Mouse (Mus musculus): ENCODE results near the gene Fkbp14.

Fkbp14 gene

DNA sequence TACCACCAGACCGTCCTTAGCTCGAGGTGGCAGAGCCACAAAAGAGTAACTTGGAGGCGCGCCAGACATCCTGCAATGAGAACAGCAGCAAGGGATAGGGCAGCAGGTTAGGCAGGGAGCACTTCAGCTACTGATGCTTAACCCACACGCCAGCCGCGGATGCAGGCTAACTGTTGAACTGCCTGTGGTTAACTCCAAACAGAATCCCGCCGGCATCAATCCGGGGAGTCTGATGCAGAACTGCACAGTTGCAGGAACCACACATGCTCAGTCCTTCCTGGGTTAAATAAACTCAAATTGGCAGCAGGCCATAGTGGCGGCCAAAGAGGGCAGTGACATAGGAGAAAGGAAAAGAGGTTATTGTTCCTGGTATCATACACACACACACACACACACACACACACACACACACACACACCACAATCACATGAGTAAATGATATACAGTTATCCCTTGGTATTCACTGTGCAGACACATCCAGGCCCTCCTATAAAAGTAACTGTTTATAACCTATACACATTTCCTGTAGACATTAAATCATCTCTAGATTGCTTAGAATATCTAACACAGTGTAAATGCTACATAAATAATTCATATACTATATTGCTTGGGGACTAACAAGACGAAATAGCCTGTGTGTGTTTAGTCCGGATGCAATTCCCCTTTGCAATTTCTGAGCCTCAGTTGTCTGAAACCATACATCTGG lies 48.6 kb downstream of the Fkbp14 start:
- no peak for DNase-seq (ENCODE audit: low spot score in 2 of 2)

GRCm38 (mm10) chr6:54543646-54544045 lies 53.5 kb downstream of the Fkbp14 start:
- no peak for DNase-seq (ENCODE audit: low spot score in 2 of 2)

DNA sequence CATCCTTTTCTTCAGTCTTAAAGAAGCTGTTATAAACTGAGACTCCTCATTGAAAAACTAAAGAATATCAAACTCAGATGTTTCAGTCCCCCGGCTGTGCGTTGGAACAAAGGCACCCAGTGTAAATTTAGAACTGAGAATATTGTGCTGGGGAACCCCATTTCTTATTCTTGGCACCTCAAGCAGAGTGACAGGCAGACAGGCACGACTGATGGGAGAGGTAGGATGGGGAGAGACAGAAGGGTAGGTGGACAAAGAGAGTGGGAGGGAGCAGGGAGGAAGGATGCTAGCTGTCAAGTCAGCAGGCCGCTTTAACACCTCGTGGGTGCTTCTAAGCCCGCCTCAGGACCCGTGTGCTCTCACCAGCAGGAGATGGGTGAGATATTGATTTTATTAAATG lies 54.3 kb downstream of the Fkbp14 start:
- peak in 1 of 2 experiments; percentile 48 for DNase-seq (ENCODE audit: low spot score in 2 of 2)

DNA sequence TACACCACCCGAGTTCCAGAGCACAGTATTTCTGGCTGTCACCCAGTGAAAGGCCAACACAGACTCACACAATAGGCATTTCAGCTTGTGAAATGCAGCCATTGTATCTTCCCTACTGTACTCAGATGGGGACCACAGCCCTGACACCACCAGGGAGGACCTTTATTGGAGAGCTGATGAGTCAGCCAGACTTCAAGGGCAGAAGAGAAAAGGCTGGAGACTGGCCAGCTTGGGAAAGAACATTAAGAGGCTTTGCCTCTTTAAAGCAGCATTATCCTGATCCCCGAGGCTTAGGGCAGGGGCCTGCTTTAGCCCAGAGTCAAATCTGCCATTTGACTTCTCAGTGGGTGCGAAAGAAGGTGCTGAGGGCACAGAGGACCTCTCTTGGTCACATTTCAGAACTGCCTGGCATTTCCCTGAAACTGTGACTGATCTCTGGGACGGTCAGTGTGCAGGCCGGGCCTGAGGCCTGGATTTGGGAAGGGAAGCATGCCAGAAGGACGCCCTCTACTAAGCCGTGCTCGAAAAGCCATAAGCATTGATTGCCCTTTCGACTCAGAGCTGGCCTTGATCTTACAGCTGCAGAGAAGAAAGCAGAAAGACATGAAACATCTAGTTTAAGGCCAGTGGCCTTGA lies 56.7 kb downstream of the Fkbp14 start:
- DNase-seq (ENCODE audit: low spot score in 2 of 2): no peak

DNA sequence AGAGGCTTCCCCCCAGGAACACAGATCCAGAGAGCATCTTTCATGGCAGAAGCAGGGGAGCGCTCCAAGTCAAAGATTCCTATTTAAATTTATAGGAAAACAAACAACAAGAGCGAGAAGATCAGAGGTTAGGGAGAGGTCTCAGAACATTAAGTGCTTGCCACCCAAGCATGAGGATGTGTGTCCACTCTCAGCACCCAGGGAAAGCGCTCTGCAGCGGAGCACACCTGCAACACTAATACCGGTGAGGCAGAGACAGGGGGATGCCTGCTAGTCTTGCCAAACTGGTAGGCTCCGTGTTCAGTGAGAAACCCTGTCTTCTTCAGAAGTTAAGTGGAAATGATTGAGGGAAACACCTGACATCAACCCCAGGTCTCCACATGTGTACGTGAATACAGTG lies 57.7 kb downstream of the Fkbp14 start:
- DNase-seq (ENCODE audit: low spot score in 2 of 2): no peak

GRCm38 (mm10) chr6:54538773-54539173 lies 58.3 kb downstream of the Fkbp14 start:
- DNase-seq (ENCODE audit: low spot score in 2 of 2): no peak

DNA sequence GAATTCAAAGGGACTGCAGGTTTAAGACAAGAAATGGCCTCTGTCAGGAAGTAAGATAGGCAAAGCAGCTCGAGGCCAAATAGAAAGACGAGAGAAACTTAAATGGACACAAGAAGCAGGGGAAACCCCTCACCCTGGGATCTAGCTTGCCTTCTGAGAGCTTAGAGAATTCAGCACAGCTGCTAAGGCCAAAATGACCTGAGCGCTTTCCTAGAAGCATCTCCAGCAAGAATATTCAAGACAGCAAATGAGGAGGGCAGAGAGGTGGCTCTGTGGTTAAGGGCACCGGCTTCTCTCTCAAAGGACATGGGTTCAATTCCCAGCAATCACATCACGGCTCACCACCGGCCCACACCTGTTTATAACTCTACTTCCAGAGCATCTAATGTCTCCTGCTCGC lies 60.1 kb downstream of the Fkbp14 start:
- no peak for DNase-seq (ENCODE audit: low spot score in 2 of 2)

DNA sequence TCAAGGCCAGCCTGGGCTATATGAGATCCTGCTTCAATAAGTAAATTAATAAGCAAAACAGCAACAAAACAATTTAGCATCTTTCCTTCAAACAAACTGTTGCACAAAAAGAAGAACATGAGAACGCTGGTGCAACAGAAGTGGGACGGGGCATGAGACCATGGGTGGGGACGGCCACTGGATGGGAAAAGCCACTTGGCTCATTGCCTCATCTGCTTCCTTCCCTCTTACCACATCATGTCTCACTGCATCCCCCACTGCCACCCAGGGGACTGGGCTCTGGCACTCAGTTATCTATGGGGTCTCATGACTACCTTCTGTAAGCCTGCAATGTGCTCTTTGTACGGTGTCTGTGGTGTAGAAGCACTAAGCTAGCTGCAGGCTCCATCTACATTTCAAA lies 61.6 kb downstream of the Fkbp14 start:
- DNase-seq (ENCODE audit: low spot score in 2 of 2): no peak

DNA sequence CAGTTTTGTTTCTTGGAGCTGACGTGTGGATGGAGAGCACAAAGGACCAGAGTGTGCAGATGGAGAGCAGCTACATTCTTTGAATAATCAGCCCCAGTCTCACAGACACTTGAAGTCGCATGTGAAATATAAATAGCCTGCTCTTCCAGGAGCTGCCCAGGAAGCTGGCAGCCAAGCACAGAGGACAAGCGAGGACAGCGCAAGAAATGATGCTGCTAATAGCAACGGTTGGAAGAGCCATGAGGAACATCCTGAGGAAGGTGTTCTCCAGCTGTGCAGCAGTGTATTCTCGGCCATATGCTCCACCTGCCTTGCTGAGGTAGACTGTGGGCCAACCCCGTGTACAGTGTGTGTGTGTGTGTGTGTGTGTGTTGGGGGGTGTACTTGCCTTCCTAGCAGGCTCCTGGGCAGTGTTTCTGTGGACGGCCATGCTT lies 66.0 kb downstream of the Fkbp14 start:
- DNase-seq (ENCODE audit: low spot score in 2 of 2): peak in 1 of 2 experiments; percentile 68

GRCm38 (mm10) chr6:54530182-54530581 lies 66.9 kb downstream of the Fkbp14 start:
- no peak for DNase-seq (ENCODE audit: low spot score in 2 of 2)

DNA sequence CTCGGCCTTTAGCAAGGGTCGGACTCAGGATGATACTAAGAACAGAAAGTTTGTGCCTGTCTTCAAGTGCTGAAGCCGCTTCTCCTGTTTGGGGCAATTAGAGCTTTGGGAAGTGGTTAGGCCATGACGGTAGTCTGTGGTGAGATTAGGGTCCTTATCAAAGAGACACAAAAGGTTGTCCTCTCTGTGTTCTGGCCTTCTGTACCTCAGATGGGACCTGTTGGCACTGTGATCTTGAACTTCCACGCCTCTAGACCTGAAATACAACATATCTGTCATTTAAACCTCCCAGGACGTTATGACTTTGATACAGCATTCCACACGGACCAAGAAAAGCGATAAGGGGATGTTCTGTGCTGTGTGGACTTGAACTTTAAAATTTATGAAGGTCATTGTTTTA lies 68.4 kb downstream of the Fkbp14 start:
- DNase-seq (ENCODE audit: low spot score in 2 of 2): no peak
